Mouse (Mus musculus) adrenal gland, adult 18-20 months (tissue): Measurements from ENCODE around the gene Xlr. TPM values are rescaled to one million over a fixed set of nuclear protein-coding genes. Genes with fewer than 3 reads are reported as not detected.
"Not testable (repeated sequence)": the region's sequence is repeated elsewhere in the genome, so short reads cannot be mapped to it uniquely, and the experiment has no call there.

Experiments
- DNase-seq, 2 experiments: peaks; one replicate each; pipeline ENCODE4 v3.0.0; 2021 to 2022; ENCODE audit warnings: low spot score in 2 of 2
- long read RNA-seq, 2 experiments: library from polyadenylated mRNA; stranded (forward); transcript quantifications; one replicate each; pipeline ENCODE4 v2.0.0; 2021
- total RNA-seq, 2 experiments: library from RNA; stranded (reverse); gene quantifications; 1 replicate in 1 of 2; 2 replicates in 1 of 2; pipeline ENCODE4 v1.2.3; 2021

Gene Xlr
- total RNA-seq: 1 to 10 TPM in 1 of 2 experiments, under 1 TPM in 1; 0.83 to 1.3 TPM
- long read RNA-seq, experiment 1, partial matches to known transcripts: 1 of 3 reads
- long read RNA-seq, experiment 1, other reads (novel, unspliced or antisense): 0 of 3 reads
- long read RNA-seq, experiment 2: 0 reads

DNA sequence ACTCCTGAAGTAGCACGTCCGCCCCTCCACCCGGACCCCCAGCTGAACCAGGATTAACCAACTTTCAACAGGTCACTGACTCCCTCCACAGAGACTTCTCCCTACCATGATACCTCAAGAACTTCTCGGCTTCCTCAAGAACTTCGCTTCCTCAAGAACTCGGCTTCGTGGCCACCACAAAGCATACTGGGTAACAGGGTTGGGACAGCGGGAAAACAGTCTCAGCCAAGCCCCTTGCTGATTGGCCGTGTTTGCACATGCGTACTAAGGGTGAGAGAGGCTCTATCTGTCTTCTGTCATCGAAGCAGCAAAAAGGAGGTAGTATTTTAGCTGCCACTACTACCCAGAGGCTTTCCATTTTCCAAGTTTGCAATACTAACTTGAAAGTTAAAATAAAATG is at the start of gene Xlr:
Gene Xlr, minus strand, starts transcription at position 188 of the 400 bp plus-strand sequence.
- DNase-seq: not testable (repeated sequence)

DNA sequence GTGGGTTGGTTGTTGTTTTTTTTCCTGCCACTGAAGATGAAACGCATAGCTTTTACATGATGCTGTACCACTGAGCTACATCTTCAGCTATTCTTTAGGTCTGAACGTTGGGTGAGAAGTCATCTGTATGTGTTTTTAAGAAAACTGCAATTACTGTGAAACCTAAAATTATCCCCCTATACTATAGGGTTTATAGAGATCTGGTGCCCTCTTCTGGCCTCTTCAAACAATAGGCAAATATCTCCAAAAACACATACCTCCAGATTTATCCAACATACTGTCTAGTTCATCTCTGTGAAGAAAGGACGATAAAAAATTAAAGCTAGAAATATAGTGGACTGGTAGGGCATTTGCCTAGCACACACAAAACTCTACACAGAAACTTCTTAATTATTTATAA is 1.6 kb upstream of the Xlr start:
- no peak for DNase-seq

DNA sequence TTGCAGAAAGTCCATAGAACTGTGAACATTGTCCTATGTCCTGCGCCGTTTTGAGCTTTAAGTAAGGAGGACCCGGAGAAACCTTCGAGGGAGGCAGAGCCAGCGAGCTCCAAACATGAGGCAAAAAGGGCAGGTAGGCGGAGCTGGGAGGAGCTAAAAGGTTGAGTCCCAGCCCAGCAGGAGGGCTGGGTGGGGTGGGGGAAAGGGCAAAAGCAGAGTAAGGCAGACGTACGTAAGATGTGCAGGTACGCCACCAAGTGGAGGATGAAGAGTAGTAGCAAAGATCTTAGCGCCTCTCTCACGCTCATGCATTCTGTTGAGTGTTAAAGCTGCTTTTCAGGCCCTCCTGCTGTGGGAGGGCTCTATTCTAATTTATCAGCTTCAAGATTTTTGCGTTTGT is 21.2 kb downstream of the Xlr start, which contains the start of gene Zfp36l3:
Gene Zfp36l3, minus strand, starts transcription at position 119 of the 400 bp plus-strand sequence.
- no peak for DNase-seq

DNA sequence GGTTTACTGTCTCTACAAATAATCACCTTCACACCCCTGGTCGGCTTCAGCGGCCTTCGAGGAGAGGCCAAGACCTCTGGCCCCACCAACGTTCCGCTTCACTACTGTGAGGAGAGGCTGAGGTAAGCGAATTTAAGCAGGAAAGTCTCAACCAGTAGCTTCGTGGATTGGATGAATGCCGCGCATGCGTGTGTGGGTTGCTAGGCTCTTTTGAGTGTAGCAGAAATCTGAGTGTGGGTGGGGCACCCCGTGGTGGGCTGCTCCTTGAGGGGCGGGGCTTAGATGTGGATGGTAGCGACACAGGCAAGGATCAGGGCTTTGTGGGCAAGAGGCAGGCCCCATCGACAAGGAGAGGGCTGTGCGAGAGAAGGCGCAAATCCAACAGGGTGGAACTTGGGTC is 39.8 kb downstream of the Xlr start, which contains the start of gene 1700013H16Rik:
Gene 1700013H16Rik, minus strand, starts transcription at position 96 of the 400 bp plus-strand sequence.
- no peak for DNase-seq

DNA sequence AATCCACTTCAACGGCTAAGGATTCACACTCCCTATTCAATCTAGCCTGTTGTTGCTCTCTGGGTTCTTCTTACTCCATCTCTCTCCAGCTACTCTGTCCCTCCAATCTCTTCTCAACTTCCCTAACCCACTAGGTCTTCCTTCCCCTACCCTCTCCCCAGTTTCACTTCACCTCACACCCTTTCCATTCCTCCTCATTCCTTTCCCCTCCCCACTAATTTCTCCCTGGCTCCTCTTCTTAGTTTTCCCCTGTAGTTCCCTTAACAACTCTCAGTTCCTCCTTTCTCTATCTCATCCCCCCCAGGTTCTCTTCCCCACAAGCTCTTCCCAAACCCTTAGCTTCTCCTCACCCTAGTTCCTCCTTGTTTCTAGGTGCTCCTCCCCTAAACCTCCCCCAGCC is 44.7 kb downstream of the Xlr start:
- DNase-seq: no peak

DNA sequence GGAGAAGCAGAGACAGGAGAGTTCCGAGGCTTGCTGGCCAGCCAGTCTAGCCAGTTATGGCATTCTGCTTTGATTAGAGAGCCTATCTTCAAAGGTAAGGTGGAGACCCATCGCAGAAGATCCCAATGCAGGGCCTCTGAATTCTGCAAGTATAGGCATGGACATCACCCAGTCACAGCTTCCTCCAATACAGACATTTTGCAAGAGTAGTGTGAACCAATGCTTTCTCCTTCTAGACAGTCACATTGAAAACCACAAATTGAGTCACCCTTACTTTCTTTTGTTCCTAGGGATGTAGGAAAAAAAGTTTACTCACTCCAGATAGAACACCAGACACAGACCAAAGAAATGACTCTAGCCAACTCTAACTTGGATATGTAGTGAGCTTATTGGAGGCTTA is 68.5 kb downstream of the Xlr start:
- DNase-seq: no peak

Other genes starting within 250 kb of the Xlr start
- gene Rtl8c, start 189.7 kb downstream of the Xlr start, total RNA-seq: 100 to 1,000 TPM; 138 to 158 TPM
- gene Gm14597, start 188.7 kb downstream of the Xlr start, total RNA-seq: under 1 TPM in 1 of 2 experiments, not detected in 1; 0.60 TPM
- 100 to 1,000 TPM; 144 to 182 TPM for gene Rtl8a, start 154.0 kb downstream of the Xlr start, total RNA-seq
- 100 to 1,000 TPM in 1 of 2 experiments, 10 to 100 TPM in 1; 83.5 to 102 TPM for gene Rtl8b, start 127.3 kb downstream of the Xlr start, total RNA-seq
- under 1 TPM in 1 of 2 experiments, not detected in 1; 0.56 TPM for gene 4930502E18Rik, start 72.9 kb downstream of the Xlr start, total RNA-seq
- gene 1700013H16Rik, start 39.9 kb downstream of the Xlr start, total RNA-seq: not detected
- gene Zfp36l3, start 21.3 kb downstream of the Xlr start, total RNA-seq: not detected